Mouse (Mus musculus) heart, embryonic 14.5 days (tissue): ENCODE data around the gene Bpifb5. TPM values are rescaled to one million over a fixed set of nuclear protein-coding genes. Genes with fewer than 3 reads are reported as not detected.
"Not testable (repeated sequence)": the region's sequence is repeated elsewhere in the genome, so short reads cannot be mapped to it uniquely, and the experiment has no call there.

Experiments
- ATAC-seq: fragments of 200-750 bp; cut with Nextera tagmentation; 2 replicates; pipeline ENCODE4 v1.8.0; 2017; ENCODE audit warnings: low read depth, moderate TSS enrichment; ENCODE audit not compliant: insufficient number of reproducible peaks, insufficient read depth, low FRiP score
- H3K27ac ChIP-seq, 2 experiments: fragments of 200-500 bp in 1 of 2; fragments of 300-500 bp in 1 of 2; sonication (generic) in 1 of 2; replicated peaks in 1 of 2; 2 replicates each; pipeline ENCODE4 v1.5.1; 2012 to 2014; ENCODE audit warnings: low read depth in 2 of 2, low read length in 2 of 2, control low read depth in 1 of 2, mild to moderate bottlenecking in 1 of 2, mixed read lengths in 1 of 2; ENCODE audit not compliant: control insufficient read depth in 1 of 2, insufficient read depth in 1 of 2
- H3K27me3 ChIP-seq: fragments of 300-500 bp; sonication (generic); 2 replicates; pipeline ENCODE4 v1.6.1; 2014; ENCODE audit warnings: mild to moderate bottlenecking, low read length, control low read depth; ENCODE audit not compliant: control insufficient read depth, insufficient read depth
- H3K36me3 ChIP-seq: fragments of 300-500 bp; sonication (generic); 2 replicates; pipeline ENCODE4 v1.6.1; 2014; ENCODE audit warnings: mild to moderate bottlenecking, control low read depth, low read length, mixed read lengths; ENCODE audit not compliant: control insufficient read depth, insufficient read depth
- H3K4me1 ChIP-seq, 2 experiments: fragments of 200-500 bp in 1 of 2; fragments of 300-500 bp in 1 of 2; sonication (generic) in 1 of 2; 2 replicates each; pipeline ENCODE4 v1.6.1; 2012 to 2014; ENCODE audit warnings: low read length in 2 of 2, control low read depth in 1 of 2, mixed read lengths in 1 of 2; ENCODE audit not compliant: control insufficient read depth in 2 of 2, insufficient read depth in 2 of 2
- H3K4me2 ChIP-seq: fragments of 300-500 bp; sonication (generic); 2 replicates; pipeline ENCODE4 v1.6.1; 2014; ENCODE audit warnings: mild to moderate bottlenecking, low read length
- H3K4me3 ChIP-seq, 2 experiments: fragments of 200-500 bp in 1 of 2; fragments of 300-500 bp in 1 of 2; sonication (generic) in 1 of 2; 2 replicates each; pipeline ENCODE4 v1.5.1; 2012 to 2014; ENCODE audit warnings: low read length in 2 of 2, mild to moderate bottlenecking in 2 of 2, control low read depth in 1 of 2, low read depth in 1 of 2, moderate library complexity in 1 of 2; ENCODE audit not compliant: control insufficient read depth in 1 of 2, insufficient read depth in 1 of 2
- H3K9ac ChIP-seq: fragments of 300-500 bp; sonication (generic); 2 replicates; pipeline ENCODE4 v1.6.1; 2014; ENCODE audit warnings: mild to moderate bottlenecking, low read length
- H3K9me3 ChIP-seq: fragments of 300-500 bp; sonication (generic); 2 replicates; pipeline ENCODE4 v1.6.1; 2016; ENCODE audit warnings: low read length, control low read depth; ENCODE audit not compliant: control insufficient read depth
- WGBS: fragments of 180-500 bp; shearing (Covaris S2); extraction: QIAGEN DNeasy Blood & Tissue Kit; methylation state at CpG from one replicate; pipeline ENCODE4 v1.1.7; 2014; 5-methylcytosine and 5-hydroxymethylcytosine counted together
- polyA plus RNA-seq: library from polyadenylated mRNA; unstranded; fragments of >200 nt; fragmentation: Nextera tagmentation; extraction: Ambion mirVana; gene quantifications from 2 replicates; pipeline ENCODE4 v1.2.1, GENCODE M21; 2014

Bpifb5 gene
- polyA plus RNA-seq, 1 experiment from 2014 or later: 0.35 TPM

GRCm38 (mm10) chr2:154233426-154233825 lies 9.9 kb downstream of the Bpifb5 start:
- Histone ChIP-seq H3K36me3 (no peaks in the 10 kb centered on the region), H3K9me3 (no peaks in the 10 kb centered on the region), H3K4me3 (no peak overlapping the region), H3K27me3 (no peaks in the 10 kb centered on the region), H3K9ac (no peak overlapping the region), H3K4me1 (no peaks in the 10 kb centered on the region), H3K27ac (no peak overlapping the region), H3K4me2 (no peak overlapping the region)
- 85% methylated on average over 6 of the region's 6 CpGs for WGBS
- ATAC-seq: no peak

GRCm38 (mm10) chr2:154240771-154241170 lies 17.2 kb downstream of the Bpifb5 start:
- H3K27ac ChIP-seq: no peak overlapping the region
- H3K27me3 ChIP-seq: no peaks in the 10 kb centered on the region
- no peak overlapping the region for H3K9ac ChIP-seq
- no peak for ATAC-seq
- no peaks in the 10 kb centered on the region for H3K9me3 ChIP-seq
- H3K36me3 ChIP-seq: no peaks in the 10 kb centered on the region
- H3K4me1 ChIP-seq: no peaks in the 10 kb centered on the region
- WGBS: 84% methylated on average over 6 of the region's 6 CpGs
- no peak overlapping the region for H3K4me2 ChIP-seq
- H3K4me3 ChIP-seq: no peak overlapping the region

GRCm38 (mm10) chr2:154242726-154243125 lies 19.2 kb downstream of the Bpifb5 start:
- not testable (repeated sequence) for H3K9ac ChIP-seq, H3K9me3 ChIP-seq, H3K27me3 ChIP-seq, H3K4me2 ChIP-seq, H3K27ac ChIP-seq, ATAC-seq, H3K4me1 ChIP-seq, H3K4me3 ChIP-seq, H3K36me3 ChIP-seq
- 95% methylated on average over 11 of the region's 12 CpGs for WGBS

- Histone ChIP-seq H3K4me2 (no peak overlapping the region), H3K27ac (no peak overlapping the region)
- WGBS: 83% methylated on average over 10 of the region's 10 CpGs
Observed at GRCm38 (mm10) chr2:154243356-154244036, 20.0 kb downstream of the Bpifb5 start.

GRCm38 (mm10) chr2:154245322-154245721 lies 21.8 kb downstream of the Bpifb5 start:
- Histone ChIP-seq H3K4me1 (no peaks in the 10 kb centered on the region), H3K4me2 (no peak overlapping the region), H3K9ac (no peak overlapping the region), H3K9me3 (no peaks in the 10 kb centered on the region), H3K27me3 (no peaks in the 10 kb centered on the region), H3K4me3 (no peak overlapping the region), H3K36me3 (no peaks in the 10 kb centered on the region), H3K27ac (no peak overlapping the region)
- WGBS: 86% methylated on average over 5 of the region's 5 CpGs
- no peak for ATAC-seq

More at GRCm38 (mm10) chr2:154243356-154244036, 20.0 kb downstream of the Bpifb5 start:
- H3K4me1 ChIP-seq: no peaks in the 10 kb centered on the region
- no peaks in the 10 kb centered on the region for H3K36me3 ChIP-seq
- H3K9me3 ChIP-seq: no peaks in the 10 kb centered on the region
- H3K9ac ChIP-seq: no peak overlapping the region
- ATAC-seq: no peak
- H3K4me3 ChIP-seq: no peak overlapping the region
- H3K27me3 ChIP-seq: no peaks in the 10 kb centered on the region

GRCm38 (mm10) chr2:154255254-154255653 lies 31.7 kb downstream of the Bpifb5 start:
- H3K36me3 ChIP-seq, ATAC-seq: not testable (repeated sequence)
- WGBS: 84% methylated on average over 2 of the region's 4 CpGs

GRCm38 (mm10) chr2:154255770-154256169 lies 32.2 kb downstream of the Bpifb5 start:
- H3K27ac ChIP-seq: no peak overlapping the region
- no peaks in the 10 kb centered on the region for H3K4me1 ChIP-seq
- H3K27me3 ChIP-seq: no peaks in the 10 kb centered on the region
- no peak overlapping the region for H3K4me3 ChIP-seq
- H3K9me3 ChIP-seq: no peaks in the 10 kb centered on the region
- no peak for ATAC-seq
- no peak overlapping the region for H3K4me2 ChIP-seq
- H3K36me3 ChIP-seq: no peaks in the 10 kb centered on the region
- WGBS: 72% methylated on average over 4 of the region's 4 CpGs
- no peak overlapping the region for H3K9ac ChIP-seq

More at GRCm38 (mm10) chr2:154255254-154255653, 31.7 kb downstream of the Bpifb5 start:
- not testable (repeated sequence) for H3K4me1 ChIP-seq, H3K27ac ChIP-seq, H3K4me2 ChIP-seq, H3K27me3 ChIP-seq, H3K4me3 ChIP-seq, H3K9ac ChIP-seq, H3K9me3 ChIP-seq

- not testable (repeated sequence) for H3K4me2 ChIP-seq
Observed at GRCm38 (mm10) chr2:154257554-154257953, 34.0 kb downstream of the Bpifb5 start, which contains the start of gene Bpifb9a. TSS of gene Bpifb9a (plus strand) at chr2:154257854.

More at GRCm38 (mm10) chr2:154257554-154257953, 34.0 kb downstream of the Bpifb5 start, which contains the start of gene Bpifb9a:
- not testable (repeated sequence) for H3K4me3 ChIP-seq, H3K9ac ChIP-seq, ATAC-seq, H3K27ac ChIP-seq, H3K9me3 ChIP-seq, H3K27me3 ChIP-seq, H3K4me1 ChIP-seq, H3K36me3 ChIP-seq
- 62% methylated on average over 5 of the region's 5 CpGs for WGBS
